Mouse (Mus musculus) hindbrain, embryonic 10.5 days (tissue): Measurements from ENCODE around the gene Tut4. TPM values are rescaled to one million over a fixed set of nuclear protein-coding genes. Genes with fewer than 3 reads are reported as not detected.

Source experiments
- DNase-seq: peaks from one replicate; pipeline ENCODE4 v3.0.0-alpha.2; 2017; ENCODE audit warnings: low spot score
- H3K27ac ChIP-seq: fragments of 300-500 bp; sonication (generic); 2 replicates; pipeline ENCODE4 v1.5.1; 2016; ENCODE audit warnings: mild to moderate bottlenecking, moderate library complexity
- H3K27me3 ChIP-seq: fragments of 300-500 bp; sonication (generic); 2 replicates; pipeline ENCODE4 v1.6.1; 2016; ENCODE audit warnings: mild to moderate bottlenecking; ENCODE audit not compliant: poor library complexity, insufficient read depth, severe bottlenecking
- H3K36me3 ChIP-seq: fragments of 300-500 bp; sonication (generic); 2 replicates; pipeline ENCODE4 v1.6.1; 2016; ENCODE audit warnings: mild to moderate bottlenecking, moderate library complexity
- H3K4me1 ChIP-seq: fragments of 300-500 bp; sonication (generic); replicated peaks from 2 replicates; pipeline ENCODE4 v1.6.1; 2016; ENCODE audit warnings: mild to moderate bottlenecking
- H3K4me3 ChIP-seq: fragments of 300-500 bp; sonication (generic); 2 replicates; pipeline ENCODE4 v1.5.1; 2016; ENCODE audit warnings: mild to moderate bottlenecking, moderate library complexity
- H3K9me3 ChIP-seq: fragments of 300-500 bp; sonication (generic); 2 replicates; pipeline ENCODE4 v1.6.1; 2016; ENCODE audit warnings: mild to moderate bottlenecking, moderate library complexity
- WGBS: fragments of 180-500 bp; shearing (Covaris S2); methylation state at CpG from one replicate; pipeline ENCODE4 v1.1.7; 2016; 5-methylcytosine and 5-hydroxymethylcytosine counted together
- polyA plus RNA-seq: library from polyadenylated mRNA; unstranded; fragments of >200 nt; fragmentation: Nextera tagmentation; extraction: Ambion mirVana; gene quantifications from 2 replicates; pipeline ENCODE4 v1.2.1, GENCODE M21; 2016

Gene Tut4
- polyA plus RNA-seq, 1 experiment from 2014 or later, result 62.4 TPM

DNA sequence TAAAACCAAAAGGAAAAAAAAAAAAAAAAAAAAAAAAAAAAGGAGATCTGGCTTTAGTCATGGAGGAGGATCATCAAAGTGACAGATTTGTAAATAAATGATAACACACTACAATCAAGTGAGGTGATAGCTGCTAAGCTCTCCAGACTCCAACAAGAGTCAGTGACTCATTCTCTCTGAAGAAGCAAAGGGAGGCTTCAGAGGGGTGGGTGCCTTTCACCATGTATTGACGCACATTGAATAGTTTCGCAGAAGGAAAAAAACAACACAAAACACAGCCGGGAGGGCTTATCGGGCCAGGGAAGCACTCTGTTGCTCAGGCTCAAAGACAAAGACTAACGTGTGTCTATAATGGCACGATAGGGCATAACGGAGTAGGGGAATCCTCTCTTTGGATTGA lies 11.1 kb upstream of the Tut4 start:
- Histone ChIP-seq H3K9me3 (no peaks in the 10 kb centered on the region), H3K27ac (no peak overlapping the region), H3K36me3 (no peaks in the 10 kb centered on the region), H3K27me3 (no peaks in the 10 kb centered on the region), H3K4me1 (no peaks in the 10 kb centered on the region), H3K4me3 (no peak overlapping the region)
- 76% methylated on average over 7 of the region's 7 CpGs for WGBS
- DNase-seq, result no peak

DNA sequence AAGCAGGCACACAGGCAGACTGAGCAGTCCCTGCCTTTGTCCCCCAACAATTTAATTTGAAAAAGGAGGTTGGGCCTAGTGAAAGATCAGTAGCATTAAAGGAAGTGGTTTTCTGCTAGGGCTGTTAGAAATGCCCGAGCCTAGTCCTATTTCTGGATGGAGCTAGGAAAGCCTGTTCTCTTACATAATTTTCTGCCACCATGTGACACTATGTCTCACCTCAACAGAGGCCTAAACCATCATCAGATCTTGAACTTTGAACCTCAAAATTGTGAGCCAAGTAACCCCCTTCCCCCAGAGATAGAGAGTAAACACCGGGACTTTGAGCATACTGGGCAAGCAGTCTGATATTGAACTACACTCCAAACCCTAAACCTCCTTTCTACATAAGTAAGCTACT lies 3.2 kb upstream of the Tut4 start:
- Histone ChIP-seq H3K27me3 (no peaks in the 10 kb centered on the region), H3K4me3 (no peak overlapping the region), H3K36me3 (no peaks in the 10 kb centered on the region), H3K4me1 (peaks cover 16% of the 10 kb centered on the region), H3K9me3 (no peaks in the 10 kb centered on the region), H3K27ac (no peak overlapping the region)
- no peak for DNase-seq
- WGBS, result 81% methylated on average over 2 of the region's 2 CpGs

DNA sequence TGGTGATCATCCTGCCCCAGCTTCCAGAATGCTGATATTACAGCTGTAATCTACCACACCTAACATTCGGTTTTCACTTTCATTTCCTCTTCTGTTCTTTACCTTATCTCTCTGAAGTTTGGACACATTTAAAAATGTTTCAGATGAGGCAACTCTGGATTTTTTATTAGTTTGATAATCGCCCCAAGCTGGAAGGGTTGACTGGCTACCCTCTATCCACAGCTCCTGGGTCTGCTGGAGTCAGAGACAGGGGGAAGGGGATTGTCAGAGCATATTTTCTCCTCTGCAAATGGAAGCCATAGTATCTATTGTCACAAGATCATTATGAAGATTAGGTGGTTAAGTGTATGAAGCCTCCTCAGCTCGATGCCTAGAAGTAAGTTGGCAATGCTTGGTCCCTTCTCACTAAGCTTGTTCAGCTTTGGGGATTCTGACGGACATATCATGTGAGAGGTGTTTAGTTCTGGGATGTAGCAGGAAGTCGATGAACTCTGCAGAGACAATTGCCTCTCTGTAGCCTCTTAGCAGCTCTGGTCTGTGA lies 955 bp upstream of the Tut4 start:
- H3K4me3 ChIP-seq, result peak overlapping the region; percentile 79
- peak; percentile 16 for DNase-seq

DNA sequence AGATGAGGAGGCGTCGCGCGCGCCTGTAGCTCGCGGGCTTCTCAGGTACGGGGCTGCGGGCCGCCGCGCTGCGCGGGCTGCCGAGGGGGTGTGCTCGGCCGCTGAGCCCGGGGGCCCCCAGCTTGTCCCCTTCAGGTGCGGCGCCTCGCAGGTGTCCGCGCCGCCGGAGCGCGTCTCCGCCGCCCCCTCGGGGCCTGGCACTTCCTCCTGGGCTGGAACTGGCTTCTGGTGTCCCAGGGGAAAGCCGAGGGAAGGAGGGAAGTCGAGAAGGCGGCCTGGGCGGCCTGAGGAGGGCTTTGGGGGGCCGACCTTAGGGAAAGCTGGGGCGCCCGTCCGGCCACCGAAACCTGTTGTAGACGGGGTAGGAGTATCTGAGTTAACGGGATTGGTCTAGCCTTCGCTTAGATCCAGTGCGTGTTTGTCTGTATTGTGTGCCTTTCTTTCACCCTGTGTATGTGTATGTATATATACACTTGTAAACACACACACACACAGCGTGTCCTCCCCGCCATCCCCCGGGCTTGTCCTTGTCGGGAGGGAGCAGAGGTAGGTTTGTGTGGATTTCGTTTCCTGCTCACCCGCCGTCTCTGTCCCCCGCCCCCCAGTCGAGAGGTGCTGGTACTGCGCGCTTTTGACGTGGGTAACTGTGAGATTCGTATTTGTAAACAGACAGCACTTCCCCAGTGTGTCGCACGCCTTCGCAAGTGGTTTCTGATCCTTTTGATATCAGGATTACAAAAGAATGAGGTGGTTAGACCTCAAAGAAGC lies 1.1 kb downstream of the Tut4 start:
- 0 out of 2 replicates have a peak, but pooled peaks cover 3% of the 10 kb centered on the region for H3K9me3 ChIP-seq
- peaks cover 20% of the 10 kb centered on the region for H3K4me1 ChIP-seq
- peaks cover 16% of the 10 kb centered on the region for H3K36me3 ChIP-seq
- peak overlapping the region; percentile 99 for H3K27ac ChIP-seq
- peak; percentile 64 for DNase-seq
- WGBS, result under 1% methylated on average over 58 of the region's 59 CpGs
- H3K4me3 ChIP-seq, result peak overlapping the region; percentile 79
- no peaks in the 10 kb centered on the region for H3K27me3 ChIP-seq

More for the DNA sequence above, 955 bp upstream of the Tut4 start:
- Histone ChIP-seq H3K4me1 (peaks cover 20% of the 10 kb centered on the region), H3K27ac (peak overlapping the region; percentile 99), H3K9me3 (0 out of 2 replicates have a peak, but pooled peaks cover 3% of the 10 kb centered on the region), H3K36me3 (peaks cover 16% of the 10 kb centered on the region), H3K27me3 (no peaks in the 10 kb centered on the region)
- WGBS, result 44% methylated on average over 5 of the region's 5 CpGs

DNA sequence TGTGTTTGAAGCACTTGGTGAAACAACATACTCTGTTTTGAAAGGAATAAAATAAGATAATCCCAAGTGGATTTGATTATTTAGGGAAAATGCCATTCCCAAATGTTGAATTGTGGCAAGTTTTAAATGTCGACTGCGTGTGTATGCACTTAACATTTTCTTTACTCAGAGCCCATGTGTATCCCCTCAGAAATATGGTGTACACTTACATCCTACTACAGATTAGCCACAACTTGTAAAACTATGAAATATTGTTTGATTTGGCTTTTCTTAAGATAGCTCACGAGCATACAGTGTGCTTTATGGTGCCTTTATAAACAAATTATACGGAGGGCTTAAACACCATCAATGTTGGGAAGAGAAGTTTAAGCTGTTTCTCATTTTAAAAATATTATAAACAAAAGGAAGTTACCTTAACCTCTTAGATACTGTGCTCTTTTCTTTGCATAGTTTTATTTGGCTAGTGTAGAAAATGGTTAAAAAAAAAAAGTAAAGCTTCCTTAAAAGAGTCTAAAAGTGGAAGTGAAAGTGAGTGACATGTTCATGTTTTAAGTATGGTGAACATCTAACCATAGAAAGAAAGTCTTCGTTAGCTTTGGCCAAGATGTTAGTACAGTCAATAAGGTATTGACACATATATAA lies 2.2 kb downstream of the Tut4 start:
- 79% methylated on average over 5 of the region's 5 CpGs for WGBS
- Histone ChIP-seq H3K27ac (no peak overlapping the region), H3K9me3 (0 out of 2 replicates have a peak, but pooled peaks cover 3% of the 10 kb centered on the region), H3K4me1 (peaks cover 20% of the 10 kb centered on the region), H3K36me3 (peaks cover 27% of the 10 kb centered on the region), H3K4me3 (peak overlapping the region; percentile 79), H3K27me3 (no peaks in the 10 kb centered on the region)
- no peak for DNase-seq

DNA sequence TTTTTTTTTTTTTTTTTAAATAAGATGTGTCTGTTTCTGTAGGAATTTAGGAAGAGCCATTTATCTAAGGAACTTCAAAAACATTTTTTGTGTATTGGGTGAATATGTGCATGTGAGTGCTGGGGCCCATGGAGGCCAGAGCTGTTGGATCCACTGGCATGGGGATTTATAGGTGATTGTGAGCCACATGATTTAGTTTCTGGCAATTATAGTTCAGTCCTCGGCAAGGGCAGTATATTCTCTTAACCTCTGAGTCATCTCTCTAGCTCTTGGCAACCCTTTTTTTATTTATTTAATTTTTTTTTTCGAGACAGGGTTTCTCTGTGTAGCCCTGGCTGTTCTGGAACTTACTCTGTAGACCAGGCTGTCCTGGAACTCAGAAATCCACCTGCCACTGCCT lies 14.4 kb downstream of the Tut4 start:
- H3K27ac ChIP-seq, result no peak overlapping the region
- 0 out of 2 replicates have a peak, but pooled peaks cover 2% of the 10 kb centered on the region for H3K9me3 ChIP-seq
- no peak overlapping the region for H3K4me3 ChIP-seq
- 92% methylated on average over 2 of the region's 2 CpGs for WGBS
- H3K36me3 ChIP-seq, result peaks cover 59% of the 10 kb centered on the region
- no peaks in the 10 kb centered on the region for H3K27me3 ChIP-seq
- no peak for DNase-seq
- no peaks in the 10 kb centered on the region for H3K4me1 ChIP-seq

DNA sequence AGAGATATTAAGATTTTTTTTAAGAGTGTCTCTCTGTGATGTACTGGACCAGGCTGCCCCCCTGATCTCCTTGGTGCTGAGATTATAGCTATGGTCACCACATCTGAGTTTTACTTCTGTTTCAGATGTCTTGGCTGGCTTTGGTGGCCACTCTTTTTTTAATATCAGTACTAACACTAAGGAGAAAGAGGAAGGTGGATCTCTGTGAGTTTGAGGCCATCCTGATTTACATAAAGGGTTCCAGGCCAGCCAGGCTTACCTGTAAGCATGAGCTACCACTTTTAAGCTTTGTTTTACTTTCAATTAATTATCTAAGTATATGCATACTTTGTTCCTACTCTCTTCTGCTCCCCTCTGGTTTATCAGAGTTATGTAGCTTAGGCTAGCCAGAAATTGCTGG lies 23.6 kb downstream of the Tut4 start:
- Histone ChIP-seq H3K4me1 (no peaks in the 10 kb centered on the region), H3K27me3 (no peaks in the 10 kb centered on the region), H3K36me3 (peaks cover 79% of the 10 kb centered on the region), H3K9me3 (peaks cover 4% of the 10 kb centered on the region; the same call in 1 of the 2 replicates), H3K4me3 (no peak overlapping the region), H3K27ac (no peak overlapping the region)
- DNase-seq, result no peak

DNA sequence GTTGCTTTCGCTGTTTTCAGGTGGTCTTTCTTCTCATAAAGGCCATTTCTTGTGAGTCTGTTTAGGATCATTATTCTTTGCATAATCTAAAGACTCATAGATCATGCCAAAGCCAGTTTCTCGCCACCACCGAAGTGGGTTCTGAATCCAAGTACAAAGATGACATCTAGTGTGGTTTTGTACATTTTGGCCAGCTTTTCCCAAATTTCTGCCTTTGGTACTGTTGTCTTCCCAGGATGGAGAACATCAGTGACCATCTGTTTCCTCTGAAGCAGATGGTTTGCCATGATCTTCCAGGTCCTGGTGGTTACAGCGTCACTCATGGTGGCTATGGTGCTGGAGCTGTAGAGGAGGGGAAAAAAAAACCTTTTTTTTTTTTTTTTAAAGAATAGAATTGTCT lies 25.0 kb downstream of the Tut4 start:
- Histone ChIP-seq H3K9me3 (peaks cover 4% of the 10 kb centered on the region; the same call in 1 of the 2 replicates), H3K4me3 (no peak overlapping the region), H3K27ac (no peak overlapping the region), H3K4me1 (no peaks in the 10 kb centered on the region), H3K27me3 (no peaks in the 10 kb centered on the region), H3K36me3 (peaks cover 81% of the 10 kb centered on the region)
- DNase-seq, result no peak
- 94% methylated on average over 4 of the region's 4 CpGs for WGBS

DNA sequence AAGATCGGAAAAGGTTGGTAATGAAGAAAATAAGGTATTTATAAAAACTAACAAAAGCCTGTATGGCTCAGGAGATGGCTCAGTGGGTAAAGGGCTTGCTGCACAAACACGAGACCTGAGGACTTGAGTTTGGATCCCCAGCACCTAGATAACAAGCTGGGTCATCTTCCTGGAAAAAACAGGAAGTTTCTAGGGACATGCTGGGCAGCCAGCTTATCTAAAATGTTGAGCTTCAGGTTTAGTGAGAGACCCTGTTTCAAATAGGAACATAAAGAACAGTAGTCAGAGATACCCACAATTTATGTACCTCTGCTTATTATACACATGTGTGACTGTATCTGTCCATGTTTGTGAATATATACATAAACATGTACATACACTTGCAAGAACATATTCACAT lies 43.8 kb downstream of the Tut4 start:
- Histone ChIP-seq H3K4me1 (no peaks in the 10 kb centered on the region), H3K27ac (no peak overlapping the region), H3K9me3 (no peaks in the 10 kb centered on the region), H3K36me3 (peaks cover 92% of the 10 kb centered on the region), H3K4me3 (no peak overlapping the region), H3K27me3 (no peaks in the 10 kb centered on the region)
- no peak for DNase-seq
- WGBS, result 91% methylated on average over 2 of the region's 2 CpGs

DNA sequence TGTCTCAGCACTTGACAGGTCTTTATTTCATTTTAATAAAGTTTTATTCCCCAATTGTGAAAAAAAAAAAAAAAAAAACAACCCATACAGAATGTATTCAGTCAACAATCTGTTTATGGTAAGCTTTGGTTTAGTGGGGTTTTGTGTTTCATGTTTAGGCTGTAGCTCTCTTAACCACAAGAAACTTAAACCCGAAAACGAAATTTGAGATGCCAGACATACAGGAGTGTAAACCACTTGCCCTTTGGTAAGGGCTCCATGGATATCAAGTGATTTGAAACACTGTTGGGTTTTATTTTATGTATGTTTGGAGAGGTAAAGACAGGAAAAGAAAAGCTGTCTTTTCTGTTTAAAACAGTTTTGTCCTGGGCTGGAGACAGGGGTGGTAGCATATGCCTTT lies 80.5 kb downstream of the Tut4 start:
- no peaks in the 10 kb centered on the region for H3K4me1 ChIP-seq
- no peak overlapping the region for H3K27ac ChIP-seq
- no peaks in the 10 kb centered on the region for H3K27me3 ChIP-seq
- H3K9me3 ChIP-seq, result no peaks in the 10 kb centered on the region
- H3K4me3 ChIP-seq, result no peak overlapping the region
- no peak for DNase-seq
- peaks cover 56% of the 10 kb centered on the region for H3K36me3 ChIP-seq
- 91% methylated on average over 2 of the region's 2 CpGs for WGBS

DNA sequence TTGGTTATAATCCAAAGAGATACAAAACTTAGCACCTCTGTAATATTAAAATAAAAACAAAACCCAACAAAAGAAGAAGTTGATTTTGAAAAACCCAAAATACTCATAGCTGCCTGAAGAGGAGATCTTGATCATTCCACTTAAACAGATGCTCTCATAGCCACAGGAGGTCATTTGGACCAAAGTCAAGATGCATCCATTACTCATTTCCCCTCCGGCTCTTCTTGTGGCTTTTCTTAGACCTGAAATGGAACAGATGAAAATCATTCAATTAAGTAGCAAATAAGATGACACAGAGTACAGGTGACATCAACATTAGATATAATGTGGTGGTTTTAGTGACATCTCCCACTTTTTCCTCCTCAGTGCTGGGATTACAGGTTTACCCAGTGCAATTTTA lies 105.8 kb downstream of the Tut4 start:
- no peaks in the 10 kb centered on the region for H3K27me3 ChIP-seq
- H3K4me3 ChIP-seq, result no peak overlapping the region
- H3K36me3 ChIP-seq, result peaks cover 100% of the 10 kb centered on the region
- H3K9me3 ChIP-seq, result no peaks in the 10 kb centered on the region
- DNase-seq, result no peak
- no peaks in the 10 kb centered on the region for H3K4me1 ChIP-seq
- H3K27ac ChIP-seq, result no peak overlapping the region
- 83% methylated on average over 1 of the region's 1 CpGs for WGBS

DNA sequence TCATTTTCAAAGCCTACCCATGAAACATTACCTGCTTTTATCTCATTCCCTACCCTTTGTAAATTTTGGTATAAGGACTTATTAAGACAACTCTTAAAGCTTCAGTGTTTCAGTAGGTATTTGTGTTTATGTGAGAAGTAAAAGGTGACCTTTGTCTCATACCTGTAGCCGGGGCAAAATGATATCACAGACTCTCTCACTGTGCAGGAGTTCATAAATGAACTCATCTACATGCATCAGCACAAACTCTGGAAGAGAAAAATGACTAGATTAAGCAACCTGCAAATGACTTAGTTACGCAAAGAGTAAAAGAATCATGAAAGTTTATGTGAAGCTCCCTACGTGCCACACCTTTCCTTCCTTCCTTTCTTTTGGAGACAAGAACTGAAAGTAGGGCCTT lies 113.4 kb downstream of the Tut4 start:
- H3K27ac ChIP-seq, result no peak overlapping the region
- H3K4me3 ChIP-seq, result no peak overlapping the region
- no peaks in the 10 kb centered on the region for H3K27me3 ChIP-seq
- DNase-seq, result no peak
- WGBS, result 95% methylated on average over 3 of the region's 3 CpGs
- no peaks in the 10 kb centered on the region for H3K9me3 ChIP-seq
- H3K4me1 ChIP-seq, result peaks cover 7% of the 10 kb centered on the region
- H3K36me3 ChIP-seq, result peaks cover 93% of the 10 kb centered on the region
